15 mouse cellular contexts compared by ENCODE assay signal in the genomic region with DNA sequence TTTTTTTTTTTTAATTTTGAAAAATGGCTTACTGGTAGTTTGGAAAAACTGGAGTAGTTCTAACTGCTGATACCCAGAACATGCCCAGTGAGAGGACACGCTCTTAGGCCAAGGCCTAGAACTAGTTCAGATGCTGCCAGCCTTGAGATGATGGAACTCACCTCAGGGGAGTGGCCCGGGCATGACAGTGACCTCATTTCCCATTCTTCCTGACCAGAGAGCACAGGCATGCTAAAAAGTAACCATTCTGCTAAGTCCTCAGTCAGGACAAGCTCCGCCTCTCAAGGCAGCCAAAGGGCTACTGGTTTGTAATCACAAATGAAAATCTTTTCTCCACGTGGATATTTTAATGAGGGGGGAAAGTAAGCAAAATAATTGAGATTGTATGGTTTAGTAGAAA.
"Had no signal": no experiment of that assay in that cellular context is flagged by ENCODE, and none has a peak within 500 bp of the region (broad histone marks: within the 10 kb centered on the region; RNA-seq: fewer than 3 reads in every experiment).

No protein-coding gene starts in this region.

- DNase-seq: layer of hippocampus, adult 9-11 months; layer of hippocampus, postnatal 36 days; liver; liver, embryonic 13.5 days; liver, postnatal 0 days; lung, postnatal 14 days; right cerebral cortex, adult 18-20 months; right cerebral cortex, postnatal 25 days; thymus, adult 18-20 months; thymus, postnatal 14 days had no signal

- H3K4me1 ChIP-seq: limb, embryonic 12.5 days; liver, embryonic 13.5 days; lung, embryonic 15.5 days; megakaryocyte, embryonic 14.5 days; midbrain, embryonic 12.5 days had no signal

- H3K27me3 ChIP-seq: limb, embryonic 12.5 days; lung, embryonic 15.5 days; midbrain, embryonic 12.5 days had no signal

- H3K27ac ChIP-seq: limb, embryonic 12.5 days; liver, embryonic 13.5 days; lung, embryonic 15.5 days; macrophage; midbrain, embryonic 12.5 days had no signal

- H3K36me3 ChIP-seq: limb, embryonic 12.5 days; liver, embryonic 13.5 days; lung, embryonic 15.5 days; midbrain, embryonic 12.5 days had no signal

- H3K4me3 ChIP-seq: limb, embryonic 12.5 days; liver, embryonic 13.5 days; lung, embryonic 15.5 days; megakaryocyte, embryonic 14.5 days; midbrain, embryonic 12.5 days had no signal
